Mouse (Mus musculus) midbrain, embryonic 12.5 days (tissue): ENCODE data around the gene Gapvd1. TPM values are rescaled to one million over a fixed set of nuclear protein-coding genes. Genes with fewer than 3 reads are reported as not detected.

Experiments used
- polyA plus RNA-seq: library from polyadenylated mRNA; unstranded; fragments of >200 nt; fragmentation: Nextera tagmentation; extraction: Ambion mirVana; gene quantifications from 2 replicates; pipeline ENCODE4 v1.2.1, GENCODE M21; 2016

Gapvd1 gene
- polyA plus RNA-seq, 1 experiment from 2014 or later, result 124 TPM

Other genes starting within 250 kb of the Gapvd1 start
- gene Hspa5, start 16.7 kb upstream of the Gapvd1 start, polyA plus RNA-seq, result 609 and 641 TPM in 2 replicates
- 20.3 and 24.6 TPM in 2 replicates for gene Rabepk, start 44.7 kb upstream of the Gapvd1 start, polyA plus RNA-seq
- gene Fbxw2, start 71.1 kb upstream of the Gapvd1 start, polyA plus RNA-seq, result 81.6 and 85.0 TPM in 2 replicates
- 0.10 TPM in 1 of 2 replicates, not detected in the other for gene Gm34653, start 77.8 kb upstream of the Gapvd1 start, polyA plus RNA-seq
- gene Cutal, start 119.2 kb upstream of the Gapvd1 start, polyA plus RNA-seq, result 0.28 TPM in 1 of 2 replicates, not detected in the other
- gene Psmd5, start 119.7 kb upstream of the Gapvd1 start, polyA plus RNA-seq, result 106 and 107 TPM in 2 replicates
- 2.7 and 4.1 TPM in 2 replicates for gene Phf19, start 158.8 kb upstream of the Gapvd1 start, polyA plus RNA-seq
- gene Traf1, start 206.5 kb upstream of the Gapvd1 start, polyA plus RNA-seq, result 0.35 and 1.3 TPM in 2 replicates